Mouse (Mus musculus) MEL (cell line): Measurements from ENCODE around the gene Krtap5-4.

ENCODE experiments used
- CHD1 ChIP-seq: IDR thresholded peaks from 2 replicates; pipeline ENCODE4 v1.6.1; 2012; ENCODE audit warnings: low read depth, mild to moderate bottlenecking, inconsistent platforms, low read length, improper control_type of control experiment
- CTCF ChIP-seq, 3 experiments: IDR thresholded peaks in 2 of 3; conservative IDR thresholded peaks in 1 of 3; 2 replicates each; pipeline ENCODE4 v1.5.1; 2011 to 2012; ENCODE audit warnings: low read length in 3 of 3, low read depth in 2 of 3, mild to moderate bottlenecking in 2 of 3, improper control_type of control experiment in 1 of 3, inconsistent platforms in 1 of 3, mixed read lengths in 1 of 3, moderate library complexity in 1 of 3; ENCODE audit not compliant: control insufficient read depth in 1 of 3, insufficient read depth in 1 of 3, poor library complexity in 1 of 3, severe bottlenecking in 1 of 3
- GABPA ChIP-seq: IDR thresholded peaks from 2 replicates; pipeline ENCODE4 v1.6.1; 2012; ENCODE audit warnings: low read depth, mild to moderate bottlenecking, inconsistent platforms, low read length, improper control_type of control experiment, moderate library complexity
- NRF1 ChIP-seq: IDR thresholded peaks from 2 replicates; pipeline ENCODE4 v1.6.1; 2014; ENCODE audit warnings: low read depth, mild to moderate bottlenecking, inconsistent platforms, low read length, improper control_type of control experiment, moderate library complexity; ENCODE audit not compliant: poor library complexity, insufficient read depth, severe bottlenecking
- POLR2A ChIP-seq, 2 experiments: IDR thresholded peaks; 2 replicates each; pipeline ENCODE4 v1.6.1; 2011 to 2012; ENCODE audit warnings: low read length in 2 of 2, mild to moderate bottlenecking in 2 of 2, control low read depth in 1 of 2, improper control_type of control experiment in 1 of 2, low read depth in 1 of 2, moderate library complexity in 1 of 2; ENCODE audit not compliant: control insufficient read depth in 1 of 2, insufficient read depth in 1 of 2, poor library complexity in 1 of 2
- POLR2AphosphoS5 ChIP-seq: IDR thresholded peaks from 2 replicates; pipeline ENCODE4 v1.6.1; 2012; ENCODE audit warnings: low read depth, borderline replicate concordance, mild to moderate bottlenecking, inconsistent platforms, low read length, moderate library complexity, mixed read lengths
- TCF12 ChIP-seq: IDR thresholded peaks from 2 replicates; pipeline ENCODE4 v1.6.1; 2014; ENCODE audit warnings: low read depth, mild to moderate bottlenecking, inconsistent platforms, low read length, improper control_type of control experiment, moderate library complexity

GRCm38 (mm10) chr7:142347542-142347941 is 44.2 kb downstream of the Krtap5-4 start:
- no peak for TF ChIP-seq GABPA
- TF ChIP-seq CHD1, result no peak
- no peak for TF ChIP-seq TCF12
- TF ChIP-seq CTCF (IDR thresholded peaks at IDR 0.05 in 2 of 3, conservative IDR thresholded peaks at IDR 0.05 in 1 of 3; ENCODE audit: control insufficient read depth in 1 of 3, insufficient read depth in 1 of 3, low read depth in 2 of 3, low read length in 3 of 3, poor library complexity in 1 of 3, severe bottlenecking in 1 of 3), result no peak
- no peak for TF ChIP-seq POLR2AphosphoS5
- TF ChIP-seq POLR2A (IDR thresholded peaks at IDR 0.05; ENCODE audit: control insufficient read depth in 1 of 2, insufficient read depth in 1 of 2, low read depth in 1 of 2, low read length in 2 of 2, poor library complexity in 1 of 2), result no peak
- no peak for TF ChIP-seq NRF1
